Mouse (Mus musculus) embryo, embryonic 11 days (tissue): Measurements from ENCODE around the gene Sesn1.
"Not testable (repeated sequence)": the region's sequence is repeated elsewhere in the genome, so short reads cannot be mapped to it uniquely, and the experiment has no call there.

Experiments
- DNase-seq: peaks from one replicate; pipeline ENCODE4 v3.0.0-alpha.2; 2015

The Sesn1 gene

GRCm38 (mm10) chr10:41822573-41823281 is 13.0 kb downstream of the Sesn1 start:
- DNase-seq: no peak

- not testable (repeated sequence) for DNase-seq
These were observed 13.5 kb downstream of the Sesn1 start for GRCm38 (mm10) chr10:41823282-41823675.

GRCm38 (mm10) chr10:41823916-41824315 is 14.2 kb downstream of the Sesn1 start:
- no peak for DNase-seq

- DNase-seq: no peak
These were observed 15.3 kb downstream of the Sesn1 start for GRCm38 (mm10) chr10:41825041-41825440.

- DNase-seq: no peak
These were observed 16.3 kb downstream of the Sesn1 start for GRCm38 (mm10) chr10:41825996-41826395.

- DNase-seq: no peak
These were observed 16.9 kb downstream of the Sesn1 start for GRCm38 (mm10) chr10:41826526-41827116.

GRCm38 (mm10) chr10:41827784-41828183 is 18.0 kb downstream of the Sesn1 start:
- no peak for DNase-seq

- no peak for DNase-seq
These were observed 19.5 kb downstream of the Sesn1 start for GRCm38 (mm10) chr10:41829191-41829590.

GRCm38 (mm10) chr10:41829980-41830379 is 20.2 kb downstream of the Sesn1 start:
- DNase-seq: no peak

- DNase-seq: no peak
These were observed 20.7 kb downstream of the Sesn1 start for GRCm38 (mm10) chr10:41830445-41830844.

- DNase-seq: peak; percentile 76
These were observed 21.3 kb downstream of the Sesn1 start for GRCm38 (mm10) chr10:41830851-41831522.

GRCm38 (mm10) chr10:41832191-41832590 is 22.5 kb downstream of the Sesn1 start:
- peak; percentile 46 for DNase-seq

- no peak for DNase-seq
These were observed 24.4 kb downstream of the Sesn1 start for GRCm38 (mm10) chr10:41834131-41834530.

- no peak for DNase-seq
These were observed 29.2 kb downstream of the Sesn1 start for GRCm38 (mm10) chr10:41838911-41839310.

- DNase-seq: no peak
These were observed 38.0 kb downstream of the Sesn1 start for GRCm38 (mm10) chr10:41847737-41848136.

- no peak for DNase-seq
These were observed 39.0 kb downstream of the Sesn1 start for GRCm38 (mm10) chr10:41848721-41849120.

GRCm38 (mm10) chr10:41859820-41860219 is 50.1 kb downstream of the Sesn1 start:
- no peak for DNase-seq

- DNase-seq: no peak
These were observed 50.5 kb downstream of the Sesn1 start for GRCm38 (mm10) chr10:41860275-41860688.

GRCm38 (mm10) chr10:41863053-41863452 is 53.3 kb downstream of the Sesn1 start:
- no peak for DNase-seq

- DNase-seq: peak; percentile 46
These were observed 56.5 kb downstream of the Sesn1 start for GRCm38 (mm10) chr10:41866069-41866837.

- DNase-seq: no peak
These were observed 57.1 kb downstream of the Sesn1 start for GRCm38 (mm10) chr10:41866838-41867154.

GRCm38 (mm10) chr10:41867956-41868355 is 58.2 kb downstream of the Sesn1 start:
- no peak for DNase-seq

- DNase-seq: no peak
These were observed 60.4 kb downstream of the Sesn1 start for GRCm38 (mm10) chr10:41870101-41870500.
